Mouse (Mus musculus) left cerebral cortex, adult 8-10 months (tissue): Measurements from ENCODE around the gene Btbd9. TPM values are rescaled to one million over a fixed set of nuclear protein-coding genes. Genes with fewer than 3 reads are reported as not detected.

Experiments
- DNase-seq, 2 experiments: peaks; one replicate each; pipeline ENCODE4 v3.0.0; 2022; ENCODE audit warnings: low spot score in 2 of 2
- total RNA-seq, 4 experiments: library from RNA; stranded (reverse); gene quantifications; 2 replicates each; pipeline ENCODE4 v1.2.4; 2022

The Btbd9 gene
- total RNA-seq, 4 experiments from 2014 or later, result 85.1 to 103 (median 92.1) TPM

- no peak for DNase-seq
These were observed 283.6 kb downstream of the Btbd9 start for GRCm38 (mm10) chr17:30292666-30293065.

DNA sequence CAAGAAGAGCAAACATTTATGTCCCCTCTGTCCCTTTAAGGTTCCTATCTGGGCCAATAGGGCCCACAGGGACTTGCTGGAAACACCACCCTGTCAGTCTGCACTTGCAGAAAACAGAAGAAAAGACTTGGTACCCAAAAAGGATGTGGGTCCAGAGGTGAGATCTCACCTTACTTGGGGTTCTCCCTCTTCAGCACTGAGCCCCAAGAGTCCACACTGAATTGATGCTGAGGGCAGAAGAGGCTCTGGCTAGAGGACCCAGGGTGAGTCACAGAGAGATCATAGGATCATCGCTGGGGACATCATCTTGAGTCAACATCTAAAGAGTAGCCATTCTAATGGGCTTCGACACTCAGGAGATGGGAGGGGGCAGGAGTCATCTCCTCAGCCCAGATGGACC lies 290.6 kb downstream of the Btbd9 start:
- DNase-seq, result no peak

DNA sequence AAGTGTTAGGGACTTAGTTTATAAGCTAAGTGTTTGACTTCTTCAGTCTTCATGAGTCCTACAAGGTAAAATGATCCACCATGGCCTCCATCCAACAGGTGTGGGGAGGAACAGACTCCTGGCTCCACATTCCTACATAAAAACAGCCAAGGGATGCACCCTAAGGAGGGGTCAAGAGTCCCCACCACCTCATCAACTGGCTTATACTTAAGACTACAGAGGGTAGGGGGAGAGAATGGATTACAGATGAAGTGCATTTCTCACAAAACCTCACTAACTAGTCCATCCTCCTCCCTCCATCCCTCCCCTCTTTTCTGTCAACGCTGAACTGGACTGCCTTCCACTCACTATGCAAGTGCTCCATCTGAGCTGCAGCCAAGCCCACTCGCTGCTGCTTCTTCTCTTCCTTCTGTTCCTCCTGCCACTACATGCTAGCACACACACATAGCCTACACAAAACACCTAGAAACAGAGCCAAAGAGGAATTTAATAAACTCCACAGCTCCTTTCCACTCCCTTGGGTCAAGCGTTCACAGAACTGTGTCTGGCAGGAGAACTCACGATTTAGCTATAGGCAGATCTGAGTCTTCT lies 292.7 kb downstream of the Btbd9 start:
- DNase-seq, result no peak

DNA sequence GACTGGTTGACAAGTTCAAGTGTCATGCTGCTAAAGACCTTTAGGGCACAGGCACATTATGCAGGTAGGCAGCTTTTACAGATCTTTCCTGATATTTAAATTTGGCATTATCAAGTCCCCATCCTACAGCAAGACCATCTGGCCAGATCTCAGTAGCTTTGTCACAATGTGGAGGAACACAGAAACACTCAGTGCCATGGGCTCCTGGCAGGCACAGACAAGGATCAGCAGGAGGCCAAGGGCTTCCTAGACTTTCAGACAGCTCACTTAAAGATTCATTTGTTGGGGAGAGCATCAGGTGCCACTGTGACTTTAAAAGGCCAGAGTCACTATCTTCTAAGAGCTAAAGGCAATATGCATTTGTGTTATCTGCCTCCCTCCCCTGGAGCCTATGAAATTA lies 293.3 kb downstream of the Btbd9 start:
- DNase-seq, result no peak

DNA sequence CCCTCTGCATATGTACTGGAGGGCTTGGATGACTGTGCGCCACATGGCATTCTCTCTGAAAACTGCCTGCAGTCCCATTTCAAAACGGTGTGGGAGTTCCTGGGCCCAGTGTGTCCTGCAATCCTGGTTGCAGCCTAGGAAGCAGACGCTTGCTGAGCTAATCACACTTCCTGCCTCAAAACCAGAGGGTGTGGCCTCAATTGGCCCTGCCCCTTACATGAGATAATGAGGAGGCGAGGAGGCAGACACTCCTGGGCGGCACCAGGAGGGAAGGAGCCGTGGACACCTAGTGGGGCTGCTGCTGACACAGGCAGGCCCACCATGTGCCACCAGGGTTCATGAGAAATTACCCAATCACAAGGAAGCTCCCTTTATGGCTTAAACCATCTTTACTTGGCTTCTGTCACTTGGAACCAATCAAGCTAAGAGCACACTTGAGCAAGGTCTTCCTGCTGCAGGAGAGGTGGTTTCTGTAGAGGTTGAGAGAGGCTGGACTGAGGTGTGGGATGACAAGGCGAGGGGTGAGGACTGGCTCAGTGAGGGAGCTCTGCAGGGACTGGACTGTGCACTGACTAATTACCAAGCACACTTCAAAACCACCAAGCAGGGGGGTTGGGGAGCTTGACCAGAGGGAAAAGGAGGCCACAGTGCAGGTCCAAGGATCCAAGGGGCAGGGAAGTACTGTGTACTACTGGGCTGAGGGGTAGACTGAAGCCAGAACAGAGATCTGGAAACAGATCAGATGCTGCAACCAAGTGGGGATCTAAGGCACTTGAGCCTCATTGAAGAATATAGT lies 295.8 kb downstream of the Btbd9 start:
- no peak for DNase-seq

- DNase-seq, result no peak
These were observed 296.6 kb downstream of the Btbd9 start for GRCm38 (mm10) chr17:30279684-30280083.

DNA sequence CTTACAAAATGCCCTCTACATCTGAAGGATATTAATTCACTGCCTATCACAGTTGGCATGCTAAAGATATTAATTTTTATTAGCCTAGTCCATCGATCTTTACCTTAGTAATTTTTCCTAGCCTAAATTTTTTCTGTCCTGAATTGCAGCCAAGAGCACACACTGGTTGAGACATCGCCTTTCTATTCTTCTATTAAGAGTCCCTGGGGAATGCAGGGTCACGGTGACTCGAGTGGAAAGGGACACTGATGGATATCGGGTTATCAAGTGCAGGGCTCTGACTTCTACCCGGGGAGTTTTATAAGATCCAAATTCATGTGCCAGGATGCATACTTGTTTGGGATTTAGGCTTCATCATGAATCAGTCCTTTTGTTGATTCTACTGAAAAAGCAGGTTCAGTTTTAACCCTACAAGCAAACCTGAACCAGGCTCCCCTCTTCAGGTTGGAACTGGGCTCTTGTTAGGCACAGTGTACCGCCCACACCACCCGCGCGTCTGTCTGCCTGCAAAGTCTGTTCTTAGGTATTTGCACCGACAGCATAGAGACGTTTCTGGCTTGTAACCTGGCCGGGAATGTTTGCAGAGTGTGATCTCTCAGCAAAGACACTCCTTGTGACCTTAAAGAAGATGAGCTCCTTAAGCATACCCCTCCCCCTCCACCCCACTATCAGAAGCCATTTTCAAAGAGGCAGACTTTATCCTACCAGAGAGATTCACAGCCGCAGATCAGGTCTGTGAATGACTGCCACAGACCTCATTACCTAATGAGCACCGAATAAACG lies 297.5 kb downstream of the Btbd9 start:
- peak in 1 of 2 experiments; percentile 55 for DNase-seq

GRCm38 (mm10) chr17:30276477-30276876 lies 299.8 kb downstream of the Btbd9 start:
- no peak for DNase-seq

DNA sequence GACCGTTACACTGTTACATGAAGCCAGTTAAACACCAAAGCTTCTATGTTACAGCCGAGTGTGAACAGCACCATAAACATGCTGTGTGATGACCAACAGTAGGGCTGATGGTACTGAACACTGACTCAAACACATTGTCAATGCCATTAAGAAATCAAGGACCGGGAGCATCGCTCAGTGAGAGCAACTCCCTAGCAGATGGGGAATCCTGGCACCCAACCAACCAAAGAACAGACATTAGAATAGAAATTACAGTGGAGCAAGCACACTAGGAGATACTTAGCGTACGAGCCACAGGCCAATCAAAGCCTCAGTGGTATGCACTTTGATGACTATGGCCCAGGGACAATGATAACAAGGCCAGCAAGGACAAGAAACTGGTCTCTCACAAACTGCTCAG lies 303.5 kb downstream of the Btbd9 start:
- DNase-seq, result no peak

DNA sequence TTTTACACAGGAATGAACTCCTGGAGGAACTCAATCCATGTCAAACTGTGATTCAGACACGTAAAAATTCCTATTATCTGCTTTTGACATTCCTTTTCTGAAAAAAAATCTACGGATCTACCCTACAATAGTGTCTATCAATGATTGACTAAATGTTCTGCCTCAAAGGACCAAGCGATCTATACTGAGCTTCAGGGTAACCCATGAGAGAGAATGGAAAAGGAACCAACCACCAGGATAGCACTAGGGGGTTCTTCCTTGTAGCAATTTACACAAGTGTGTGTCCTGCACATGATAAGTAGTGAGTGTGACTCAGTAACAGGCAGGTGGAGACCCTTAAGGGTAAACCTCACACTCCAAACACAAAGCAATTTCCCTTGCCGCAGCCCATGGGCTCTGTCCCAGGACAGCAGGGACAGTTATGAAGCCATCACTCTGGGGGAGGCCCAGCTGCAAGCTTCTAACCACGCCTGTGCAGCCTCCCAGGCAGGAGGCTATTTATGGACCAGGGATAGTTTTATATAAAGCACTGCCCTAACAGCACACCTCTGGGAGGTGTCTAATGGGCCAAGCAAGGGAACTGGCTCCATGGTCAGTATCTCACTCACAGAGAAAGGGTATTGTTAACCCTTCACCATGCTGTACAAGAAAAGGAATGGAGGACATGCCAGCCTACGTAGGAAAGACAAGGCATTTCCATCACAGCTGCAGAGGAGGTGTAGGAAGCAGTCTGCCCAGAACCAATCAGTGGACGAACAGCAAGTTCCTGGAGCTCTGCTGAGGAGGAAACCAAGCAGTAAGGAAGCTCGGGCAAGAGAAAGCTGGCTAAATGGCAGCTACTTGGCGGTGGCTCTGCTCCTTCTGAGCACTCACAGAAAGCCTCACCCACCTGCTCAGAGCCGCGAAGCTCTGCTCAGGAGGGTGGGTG lies 306.9 kb downstream of the Btbd9 start:
- peak in 1 of 2 experiments; percentile 58 for DNase-seq

- no peak for DNase-seq
These were observed 307.8 kb downstream of the Btbd9 start for GRCm38 (mm10) chr17:30268456-30268855.

DNA sequence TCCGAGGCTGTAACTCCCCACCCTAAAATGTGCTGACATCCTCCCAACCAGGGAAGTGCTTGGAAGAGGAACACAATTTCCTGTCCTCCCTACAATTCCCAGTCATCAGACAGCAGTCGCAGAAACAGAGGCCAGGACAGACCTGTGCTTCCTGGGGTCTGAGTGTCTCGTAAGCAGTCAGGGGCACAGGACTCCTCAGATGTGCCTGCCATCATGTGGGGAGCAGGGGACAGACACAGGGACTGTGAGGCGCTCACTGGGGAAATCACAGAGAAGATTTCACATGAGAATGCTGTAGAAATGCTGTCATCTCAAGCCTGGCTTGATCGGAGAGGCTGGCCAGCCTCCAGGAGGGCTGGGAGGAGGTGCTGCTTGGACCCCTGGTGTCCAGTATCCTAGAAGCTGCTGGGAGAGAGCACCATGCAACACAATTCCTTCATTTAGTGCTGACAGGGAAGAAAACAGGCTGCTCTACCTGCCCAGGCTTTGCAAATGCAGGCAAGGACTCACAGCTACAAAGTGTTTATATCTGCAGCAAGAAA lies 308.8 kb downstream of the Btbd9 start:
- no peak for DNase-seq

DNA sequence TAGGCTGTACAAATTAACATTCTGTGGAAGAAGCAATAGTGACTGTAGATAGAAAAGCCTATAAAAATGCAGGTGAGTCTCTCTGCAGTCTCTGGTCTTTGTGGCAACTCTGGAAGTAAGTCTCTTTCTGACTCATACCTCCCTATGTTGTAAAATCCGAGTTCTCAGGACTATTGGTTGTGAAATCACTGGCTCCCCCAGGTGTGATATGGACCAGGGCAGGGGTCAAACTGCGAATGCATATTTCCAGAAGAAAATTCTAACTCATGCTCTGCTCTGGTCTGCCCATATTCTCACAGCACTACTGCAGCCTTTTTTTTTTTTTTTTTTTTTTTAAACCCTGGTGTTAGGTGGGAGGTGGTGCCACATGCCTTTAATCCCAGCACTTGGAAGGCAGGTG lies 312.8 kb downstream of the Btbd9 start:
- DNase-seq, result no peak

- no peak for DNase-seq
These were observed 313.3 kb downstream of the Btbd9 start for GRCm38 (mm10) chr17:30262943-30263342.

GRCm38 (mm10) chr17:30262440-30262839 lies 313.8 kb downstream of the Btbd9 start:
- no peak for DNase-seq

DNA sequence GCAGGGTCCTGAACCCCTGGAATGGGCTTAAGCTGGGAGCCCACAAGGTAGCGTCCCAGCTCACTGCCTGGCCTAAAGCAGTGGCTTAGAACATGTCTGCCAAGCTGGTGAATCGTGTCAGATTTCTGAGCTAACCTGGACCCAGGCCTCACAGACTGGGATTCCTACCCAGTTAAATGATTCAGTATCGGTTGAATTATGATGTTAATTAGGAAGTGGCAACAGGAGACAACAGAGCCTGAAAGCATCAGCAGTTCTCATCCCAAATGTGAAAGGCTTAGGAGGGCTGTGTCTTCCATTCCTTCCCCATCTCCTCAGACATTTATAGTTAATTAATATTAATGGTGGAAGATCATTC lies 314.3 kb downstream of the Btbd9 start:
- DNase-seq, result no peak

- no peak for DNase-seq
These were observed 314.8 kb downstream of the Btbd9 start for GRCm38 (mm10) chr17:30261307-30261982.

- DNase-seq, result no peak
These were observed 315.5 kb downstream of the Btbd9 start for GRCm38 (mm10) chr17:30260641-30261306.

GRCm38 (mm10) chr17:30259938-30260337 lies 316.4 kb downstream of the Btbd9 start:
- DNase-seq, result no peak

- no peak for DNase-seq
These were observed 317.8 kb downstream of the Btbd9 start for GRCm38 (mm10) chr17:30258480-30258879.
